Mouse (Mus musculus) forebrain, embryonic 13.5 days (tissue): ENCODE results near the gene Ndufa13. TPM values are rescaled to one million over a fixed set of nuclear protein-coding genes. Genes with fewer than 3 reads are reported as not detected.

Experiments used
- ATAC-seq: fragments of 200-750 bp; cut with Nextera tagmentation; 2 replicates; pipeline ENCODE4 v1.8.0; 2017
- H3K27ac ChIP-seq: fragments of 300-500 bp; sonication (generic); 2 replicates; pipeline ENCODE4 v1.5.1; 2015; ENCODE audit warnings: inconsistent platforms, mild to moderate bottlenecking, moderate library complexity
- H3K27me3 ChIP-seq: fragments of 300-500 bp; sonication (generic); 2 replicates; pipeline ENCODE4 v1.6.1; 2015; ENCODE audit warnings: mild to moderate bottlenecking, inconsistent platforms
- H3K36me3 ChIP-seq: fragments of 300-500 bp; sonication (generic); 2 replicates; pipeline ENCODE4 v1.6.1; 2015; ENCODE audit warnings: mild to moderate bottlenecking, inconsistent platforms; ENCODE audit not compliant: poor library complexity, severe bottlenecking
- H3K4me1 ChIP-seq: fragments of 300-500 bp; sonication (generic); 2 replicates; pipeline ENCODE4 v1.6.1; 2015; ENCODE audit warnings: inconsistent platforms
- H3K4me2 ChIP-seq: fragments of 300-500 bp; sonication (generic); 2 replicates; pipeline ENCODE4 v1.6.1; 2015; ENCODE audit warnings: inconsistent platforms, mild to moderate bottlenecking, moderate library complexity
- H3K4me3 ChIP-seq: fragments of 300-500 bp; sonication (generic); 2 replicates; pipeline ENCODE4 v1.5.1; 2015; ENCODE audit warnings: mild to moderate bottlenecking, inconsistent platforms
- H3K9ac ChIP-seq: fragments of 300-500 bp; sonication (generic); 2 replicates; pipeline ENCODE4 v1.6.1; 2015; ENCODE audit warnings: mild to moderate bottlenecking, inconsistent platforms
- H3K9me3 ChIP-seq: fragments of 300-500 bp; sonication (generic); replicated peaks from 2 replicates; pipeline ENCODE4 v1.6.1; 2016; ENCODE audit warnings: inconsistent platforms
- WGBS: fragments of 180-500 bp; shearing (Covaris S2); methylation state at CpG from one replicate; pipeline ENCODE4 v1.1.7; 2015; 5-methylcytosine and 5-hydroxymethylcytosine counted together
- polyA plus RNA-seq: library from polyadenylated mRNA; unstranded; fragments of >200 nt; fragmentation: Nextera tagmentation; extraction: Ambion mirVana; gene quantifications from 2 replicates; pipeline ENCODE4 v1.2.1, GENCODE M21; 2015

The Ndufa13 gene
- polyA plus RNA-seq, 1 experiment from 2014 or later, result 183 TPM

- no peak overlapping the region for H3K27ac ChIP-seq
- H3K36me3 ChIP-seq, result peaks cover 14% of the 10 kb centered on the region
- H3K9me3 ChIP-seq, result no peaks in the 10 kb centered on the region
- ATAC-seq, result no peak
- peak overlapping the region; percentile 54; the same call in 1 of the 2 replicates for H3K9ac ChIP-seq
- H3K4me1 ChIP-seq, result peaks cover 43% of the 10 kb centered on the region
- H3K27me3 ChIP-seq, result peaks cover 76% of the 10 kb centered on the region
- WGBS, result 6% methylated on average over 24 of the region's 24 CpGs
- H3K4me2 ChIP-seq, result peak overlapping the region; percentile 53
- peak overlapping the region; percentile 23 for H3K4me3 ChIP-seq
Observed at GRCm38 (mm10) chr8:69888244-69888866, 14.0 kb downstream of the Ndufa13 start.

DNA sequence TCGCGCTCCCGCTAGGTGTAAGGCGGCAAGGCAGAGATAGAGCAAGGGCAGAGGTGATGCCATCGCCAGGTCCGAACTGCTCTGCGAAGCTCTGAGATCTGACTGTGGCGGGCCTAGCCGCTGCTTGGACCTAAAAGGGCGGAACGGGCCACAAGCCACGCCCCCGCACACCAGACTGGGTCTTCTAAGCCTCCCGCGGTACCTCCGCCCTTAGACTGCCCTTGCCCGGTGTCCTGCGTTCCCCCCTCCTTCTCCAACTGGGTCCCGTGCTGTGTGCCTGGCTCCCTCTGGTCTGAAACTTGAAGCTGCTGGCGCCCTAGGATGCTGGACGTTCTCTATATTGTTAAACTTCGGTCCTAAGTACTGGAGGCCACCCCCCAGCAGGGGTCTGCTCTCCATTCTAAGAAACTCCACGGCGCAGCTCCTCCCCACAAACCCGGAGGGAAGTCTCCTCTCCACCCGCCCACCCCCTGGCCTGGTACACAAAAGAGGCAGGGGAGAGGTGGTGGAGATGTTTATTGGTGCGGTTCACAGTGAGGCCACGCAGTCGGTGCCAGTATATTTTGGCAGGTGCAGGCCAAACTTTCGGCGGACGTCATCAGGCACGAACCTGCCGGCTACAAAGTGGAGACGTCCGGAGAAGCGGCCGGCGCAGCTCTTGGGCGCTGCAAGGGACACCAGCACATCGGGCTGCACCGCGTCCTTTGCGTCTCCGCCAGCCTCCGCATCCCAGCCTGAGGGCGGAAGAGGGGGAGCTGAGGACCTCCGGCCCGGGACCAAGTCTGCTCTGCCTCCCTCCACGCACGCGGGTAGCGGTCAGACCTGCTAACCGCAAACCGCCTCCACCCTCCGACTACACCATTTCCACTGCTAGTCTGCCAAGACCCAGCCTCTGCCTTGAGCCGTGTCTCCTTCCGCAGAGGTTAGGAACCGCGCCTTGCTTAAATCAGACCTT is 14.8 kb downstream of the Ndufa13 start, which contains the start of gene Cilp2:
TSS of gene Cilp2 (minus strand) at position 399 of the 955 bp plus-strand sequence.
- ATAC-seq, result peak; percentile 6; the same call in 1 of the 2 replicates
- H3K9ac ChIP-seq, result peak within 1 kb of the TSS; percentile 54
- H3K27ac ChIP-seq, result no peak within 1 kb of the TSS
- peaks cover 45% of the 10 kb centered on the region for H3K4me1 ChIP-seq
- H3K9me3 ChIP-seq, result no peaks in the 10 kb centered on the region
- H3K36me3 ChIP-seq, result peaks cover 7% of the 10 kb centered on the region; the same call in 1 of the 2 replicates
- peaks cover 84% of the 10 kb centered on the region for H3K27me3 ChIP-seq
- peak within 1 kb of the TSS; percentile 23 for H3K4me3 ChIP-seq
- peak within 1 kb of the TSS; percentile 53 for H3K4me2 ChIP-seq
- WGBS, result under 1% methylated on average over 58 of the region's 60 CpGs

DNA sequence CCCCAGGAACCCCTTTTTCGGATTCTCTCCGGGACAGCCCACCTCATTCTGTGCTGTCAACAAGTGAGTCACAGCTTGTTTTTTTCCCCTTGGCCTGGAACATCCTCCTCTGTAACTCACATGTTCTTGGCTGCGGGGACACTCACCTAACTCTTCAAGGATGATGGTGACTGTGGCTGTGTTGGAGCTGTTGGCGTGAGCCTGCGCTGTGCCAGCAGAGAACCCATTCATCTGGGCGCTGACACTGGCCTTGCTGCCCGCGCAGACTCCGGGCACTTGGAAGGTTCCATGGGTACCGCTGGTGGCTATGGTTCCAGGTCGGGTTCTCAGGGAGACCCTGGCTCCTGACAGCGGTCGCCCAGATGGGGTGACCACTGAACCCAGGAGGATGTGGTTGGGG is 18.2 kb downstream of the Ndufa13 start:
- Histone ChIP-seq H3K36me3 (no peaks in the 10 kb centered on the region), H3K9ac (no peak overlapping the region), H3K27me3 (peaks cover 100% of the 10 kb centered on the region), H3K4me3 (no peak overlapping the region), H3K9me3 (no peaks in the 10 kb centered on the region), H3K4me1 (peaks cover 43% of the 10 kb centered on the region), H3K4me2 (no peak overlapping the region), H3K27ac (no peak overlapping the region)
- WGBS, result 53% methylated on average over 13 of the region's 13 CpGs
- no peak for ATAC-seq

- ATAC-seq, result no peak
- H3K4me2 ChIP-seq, result peak overlapping the region; percentile 56
Observed at GRCm38 (mm10) chr8:69882833-69883600, 19.3 kb downstream of the Ndufa13 start.

DNA sequence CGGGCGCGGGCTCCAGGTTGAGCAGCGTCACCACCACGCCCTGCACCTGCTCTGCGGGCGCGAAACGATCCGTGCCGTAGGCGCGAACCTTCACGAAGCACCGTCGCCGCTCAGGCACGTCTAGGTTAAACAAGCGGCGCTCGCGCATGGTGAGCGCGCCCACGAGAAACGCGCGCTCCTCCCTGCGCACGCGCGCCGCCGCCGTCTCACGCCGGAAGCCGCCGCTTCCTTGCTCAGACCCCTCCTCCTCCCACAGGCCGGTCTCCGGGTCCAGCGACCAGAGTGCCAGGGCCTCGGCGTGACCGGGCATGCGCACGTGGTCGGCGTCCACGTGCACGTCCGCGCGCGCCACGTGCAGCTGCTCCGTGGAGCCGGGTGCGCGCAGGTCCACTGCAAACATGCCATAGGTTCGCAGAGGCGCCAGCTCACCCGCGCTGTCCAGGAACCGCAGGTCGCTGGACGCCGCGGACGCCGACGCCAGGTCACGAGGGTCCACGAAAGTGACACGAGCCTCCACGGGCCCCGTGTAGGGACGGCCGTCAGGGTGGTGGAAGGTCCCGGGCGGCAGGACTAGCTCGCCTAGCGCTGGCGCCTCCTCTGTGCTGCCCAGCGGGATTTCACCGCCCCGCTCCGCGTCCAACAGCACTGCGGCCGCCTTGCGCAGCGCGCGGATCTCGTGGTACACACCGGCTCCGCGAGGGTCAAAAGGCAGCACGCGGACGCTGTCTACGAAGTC is 20.2 kb downstream of the Ndufa13 start:
- 8% methylated on average over 103 of the region's 103 CpGs for WGBS
- ATAC-seq, result peak; percentile 67
- peak overlapping the region; percentile 52 for H3K9ac ChIP-seq
- no peaks in the 10 kb centered on the region for H3K9me3 ChIP-seq
- no peak overlapping the region for H3K27ac ChIP-seq
- peak overlapping the region; percentile 56 for H3K4me2 ChIP-seq
- H3K4me3 ChIP-seq, result peak overlapping the region; percentile 41
- peaks cover 96% of the 10 kb centered on the region for H3K27me3 ChIP-seq
- peaks cover 23% of the 10 kb centered on the region for H3K4me1 ChIP-seq
- no peaks in the 10 kb centered on the region for H3K36me3 ChIP-seq

More at GRCm38 (mm10) chr8:69882833-69883600, 19.3 kb downstream of the Ndufa13 start:
- Histone ChIP-seq H3K9me3 (no peaks in the 10 kb centered on the region), H3K27ac (no peak overlapping the region), H3K36me3 (no peaks in the 10 kb centered on the region), H3K27me3 (peaks cover 99% of the 10 kb centered on the region), H3K4me3 (peak overlapping the region; percentile 41; the same call in 1 of the 2 replicates), H3K9ac (peak overlapping the region; percentile 52; the same call in 1 of the 2 replicates), H3K4me1 (peaks cover 32% of the 10 kb centered on the region)
- WGBS, result 12% methylated on average over 51 of the region's 52 CpGs

- H3K36me3 ChIP-seq, result no peaks in the 10 kb centered on the region
- peak overlapping the region; percentile 41 for H3K4me3 ChIP-seq
- H3K4me1 ChIP-seq, result peaks cover 21% of the 10 kb centered on the region
- H3K9ac ChIP-seq, result peak overlapping the region; percentile 52; the same call in 1 of the 2 replicates
- H3K4me2 ChIP-seq, result peak overlapping the region; percentile 56
- peaks cover 94% of the 10 kb centered on the region for H3K27me3 ChIP-seq
- WGBS, result 19% methylated on average over 77 of the region's 79 CpGs
- H3K9me3 ChIP-seq, result no peaks in the 10 kb centered on the region
- peak; percentile 23 for ATAC-seq
- H3K27ac ChIP-seq, result no peak overlapping the region
Observed at GRCm38 (mm10) chr8:69881261-69881865, 21.0 kb downstream of the Ndufa13 start.

DNA sequence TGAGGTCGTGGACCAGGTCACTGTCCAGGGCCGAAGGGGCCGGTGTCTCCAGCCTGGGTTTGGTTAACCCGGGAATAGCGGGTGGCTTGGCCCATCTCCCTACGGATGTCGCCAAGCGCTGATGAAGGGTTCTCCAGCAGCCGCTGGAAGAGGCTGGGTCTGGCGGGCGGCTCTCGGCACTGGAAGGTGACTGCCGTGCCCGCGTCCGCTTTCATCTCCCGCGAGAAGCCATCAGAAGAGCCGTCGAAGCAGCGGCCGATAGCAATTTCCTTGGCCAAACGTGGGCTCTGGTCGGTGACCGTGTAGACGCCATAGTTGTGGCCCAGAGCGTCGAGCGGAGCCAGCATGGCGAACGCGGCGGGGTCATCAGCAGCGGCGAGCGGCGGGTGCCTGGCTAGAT is 21.5 kb downstream of the Ndufa13 start:
- no peaks in the 10 kb centered on the region for H3K36me3 ChIP-seq
- H3K9ac ChIP-seq, result no peak overlapping the region
- H3K4me2 ChIP-seq, result peak overlapping the region; percentile 56
- WGBS, result 15% methylated on average over 37 of the region's 37 CpGs
- ATAC-seq, result no peak
- no peak overlapping the region for H3K27ac ChIP-seq
- H3K9me3 ChIP-seq, result no peaks in the 10 kb centered on the region
- peak overlapping the region; percentile 41 for H3K4me3 ChIP-seq
- peaks cover 21% of the 10 kb centered on the region for H3K4me1 ChIP-seq
- peaks cover 91% of the 10 kb centered on the region for H3K27me3 ChIP-seq

GRCm38 (mm10) chr8:69879678-69880077 is 22.7 kb downstream of the Ndufa13 start:
- Histone ChIP-seq H3K4me1 (peaks cover 21% of the 10 kb centered on the region), H3K9ac (no peak overlapping the region), H3K9me3 (no peaks in the 10 kb centered on the region), H3K27me3 (peaks cover 80% of the 10 kb centered on the region), H3K4me2 (no peak overlapping the region), H3K36me3 (no peaks in the 10 kb centered on the region), H3K27ac (no peak overlapping the region), H3K4me3 (no peak overlapping the region)
- 61% methylated on average over 8 of the region's 8 CpGs for WGBS
- ATAC-seq, result no peak

DNA sequence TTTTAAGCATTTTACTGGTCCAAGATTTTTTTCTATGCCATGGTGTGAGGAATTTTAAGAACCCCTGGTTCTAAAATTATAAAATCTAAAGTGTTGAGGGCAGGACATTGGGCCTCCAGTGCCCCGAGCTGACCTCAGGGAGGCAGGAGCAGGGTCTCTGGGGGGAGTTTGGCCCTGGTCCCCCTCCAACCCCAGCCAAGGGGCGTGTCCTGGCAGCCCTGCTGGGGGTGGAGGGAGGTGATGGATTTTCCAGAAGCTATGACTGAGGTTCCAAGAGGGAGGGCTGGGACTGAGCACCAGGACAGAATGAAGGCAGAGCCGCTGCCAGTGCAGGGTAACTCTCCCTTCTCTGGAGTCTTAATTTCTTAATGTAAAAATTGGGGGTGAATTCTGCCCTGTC is 24.4 kb downstream of the Ndufa13 start:
- no peak overlapping the region for H3K4me2 ChIP-seq
- H3K27ac ChIP-seq, result no peak overlapping the region
- no peaks in the 10 kb centered on the region for H3K9me3 ChIP-seq
- peaks cover 5% of the 10 kb centered on the region; the same call in 1 of the 2 replicates for H3K36me3 ChIP-seq
- ATAC-seq, result no peak
- peaks cover 63% of the 10 kb centered on the region for H3K27me3 ChIP-seq
- H3K4me1 ChIP-seq, result peaks cover 21% of the 10 kb centered on the region
- no peak overlapping the region for H3K4me3 ChIP-seq
- no peak overlapping the region for H3K9ac ChIP-seq
- WGBS, result 59% methylated on average over 3 of the region's 3 CpGs

- WGBS, result 86% methylated on average over 4 of the region's 4 CpGs
Observed at GRCm38 (mm10) chr8:69877396-69877795, 25.0 kb downstream of the Ndufa13 start.

DNA sequence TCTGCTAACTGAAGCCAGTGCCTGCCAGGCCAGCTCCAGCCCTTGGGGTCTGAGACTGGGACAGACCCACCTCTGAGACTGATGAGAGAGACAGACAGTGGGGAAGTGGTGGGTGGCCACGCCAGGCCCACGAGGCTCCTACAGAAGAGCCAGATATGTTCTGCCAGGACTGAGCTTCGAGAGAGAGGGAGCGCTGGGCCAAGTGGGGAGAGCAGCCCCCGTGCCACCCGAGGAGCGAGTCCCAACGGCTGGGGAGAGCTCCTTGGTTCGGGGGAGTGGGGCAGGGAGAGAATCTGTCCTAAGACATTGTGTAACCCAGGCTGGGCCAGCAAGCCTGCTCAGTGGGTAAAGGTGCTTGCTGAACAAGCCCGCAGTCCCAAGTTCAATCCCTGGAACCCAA is 25.4 kb downstream of the Ndufa13 start:
- no peak overlapping the region for H3K4me3 ChIP-seq
- no peak for ATAC-seq
- H3K4me2 ChIP-seq, result no peak overlapping the region
- no peak overlapping the region for H3K27ac ChIP-seq
- 80% methylated on average over 10 of the region's 10 CpGs for WGBS
- peaks cover 11% of the 10 kb centered on the region for H3K4me1 ChIP-seq
- H3K36me3 ChIP-seq, result peaks cover 13% of the 10 kb centered on the region
- no peak overlapping the region for H3K9ac ChIP-seq
- H3K9me3 ChIP-seq, result no peaks in the 10 kb centered on the region
- H3K27me3 ChIP-seq, result peaks cover 53% of the 10 kb centered on the region

More at GRCm38 (mm10) chr8:69877396-69877795, 25.0 kb downstream of the Ndufa13 start:
- Histone ChIP-seq H3K36me3 (peaks cover 11% of the 10 kb centered on the region; the same call in 1 of the 2 replicates), H3K9me3 (no peaks in the 10 kb centered on the region), H3K4me2 (no peak overlapping the region), H3K27ac (no peak overlapping the region), H3K9ac (no peak overlapping the region), H3K4me1 (peaks cover 15% of the 10 kb centered on the region), H3K27me3 (peaks cover 57% of the 10 kb centered on the region), H3K4me3 (no peak overlapping the region)
- ATAC-seq, result no peak
